Mouse (Mus musculus): ENCODE results near the gene Slc1a5.
A peak's percentile ranks its signal among the peaks of the same experiment; 100 is the strongest.

- TF ChIP-seq CTCF (IDR thresholded peaks at IDR 0.05; ENCODE audit: low read depth) (peak; percentile 43), EP300 (IDR thresholded peaks at IDR 0.05; ENCODE audit: low read depth) (no peak)
Measured at GRCm38 (mm10) chr7:16807936-16808335, 26.8 kb downstream of the Slc1a5 start.
